In the genomic region with DNA sequence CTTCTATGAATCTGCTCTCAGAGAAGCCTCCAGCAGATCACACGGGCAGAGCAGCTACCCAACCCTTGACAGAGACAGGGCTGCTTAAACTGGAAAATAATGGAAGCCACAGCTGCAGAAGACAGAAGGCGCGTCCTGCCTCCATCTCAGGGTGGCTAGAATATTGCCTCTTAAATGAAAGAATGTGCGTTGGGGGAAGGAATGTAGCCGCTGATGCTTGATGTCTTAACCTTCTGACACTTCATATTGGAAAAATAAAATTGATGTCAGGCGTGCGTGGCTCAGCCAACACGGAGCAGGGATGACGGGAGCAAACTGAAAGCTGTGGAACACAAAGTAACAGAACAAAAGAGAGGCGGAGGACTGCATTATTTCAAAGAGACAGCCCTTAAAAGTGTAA, we compare ENCODE assay signal across 10 mouse cellular contexts.
DNase-seq lines count a peak whose midpoint lies in the region; ATAC-seq and TF ChIP-seq lines count a peak whose summit lies in the region.
"Had no signal": no experiment of that assay in that cellular context is flagged by ENCODE, and none has a peak within 500 bp of the region (broad histone marks: within the 10 kb centered on the region; RNA-seq: fewer than 3 reads in every experiment).

No protein-coding gene starts in this region.

- DNase-seq in forebrain, postnatal 0 days, result no peak
- no peak for DNase-seq in forebrain, embryonic 11.5 days (ENCODE audit: low spot score)
- DNase-seq in lung, postnatal 10 days, result no peak
- DNase-seq in mesoderm, embryonic 11.5 days (ENCODE audit: low read depth, low spot score), result peak; percentile 65
- no peak for DNase-seq in adrenal gland, postnatal 10 days
- DNase-seq: B cell, adult 2 months; kidney, adult 9 months had no signal

- 46% methylated on average over 10 of the region's 10 CpGs for WGBS in forebrain, postnatal 0 days
- 62% methylated on average over 10 of the region's 10 CpGs for WGBS in forebrain, embryonic 11.5 days
- 35% methylated on average over 10 of the region's 10 CpGs for WGBS in lung, embryonic 15.5 days
- 29% methylated on average over 10 of the region's 10 CpGs for WGBS in stomach, embryonic 16.5 days
- WGBS in liver, embryonic 12.5 days (ENCODE audit: insufficient replicate concordance), result 74% methylated on average over 10 of the region's 10 CpGs

- ATAC-seq in forebrain, postnatal 0 days, result peak; percentile 53; the same call in 1 of the 2 replicates
- no peak for ATAC-seq in forebrain, embryonic 11.5 days (replicated peaks; ENCODE audit: low FRiP score)
- ATAC-seq in lung, embryonic 15.5 days (ENCODE audit: borderline replicate concordance, extremely low read depth, low FRiP score, low TSS enrichment), result no peak
- no peak for ATAC-seq in stomach, embryonic 16.5 days (ENCODE audit: insufficient read depth, low FRiP score)
- ATAC-seq in liver, embryonic 12.5 days, result no peak

- no peaks in the 10 kb centered on the region for H3K36me3 ChIP-seq in forebrain, postnatal 0 days (ENCODE audit: insufficient read depth)
- no peaks in the 10 kb centered on the region for H3K36me3 ChIP-seq in forebrain, embryonic 11.5 days (ENCODE audit: control insufficient read depth, insufficient read depth, low read length)
- no peaks in the 10 kb centered on the region for H3K36me3 ChIP-seq in lung, embryonic 15.5 days
- no peaks in the 10 kb centered on the region for H3K36me3 ChIP-seq in stomach, embryonic 16.5 days (ENCODE audit: control insufficient read depth, insufficient read depth, low read length)
- no peaks in the 10 kb centered on the region for H3K36me3 ChIP-seq in liver, embryonic 12.5 days

- H3K4me2 ChIP-seq in forebrain, postnatal 0 days (ENCODE audit: low read depth), result 0 out of 2 replicates have a peak overlapping the region, but pooled peaks have one; percentile 1
- H3K4me2 ChIP-seq in forebrain, embryonic 11.5 days (ENCODE audit: low read depth, low read length, severe bottlenecking), result no peak overlapping the region
- H3K4me2 ChIP-seq in lung, embryonic 15.5 days, result peak overlapping the region; percentile 33
- peak overlapping the region; percentile 43 for H3K4me2 ChIP-seq in stomach, embryonic 16.5 days (ENCODE audit: low read depth, low read length)
- no peak overlapping the region for H3K4me2 ChIP-seq in liver, embryonic 12.5 days

- H3K4me1 ChIP-seq in forebrain, postnatal 0 days (ENCODE audit: insufficient read depth), result no peaks in the 10 kb centered on the region
- no peaks in the 10 kb centered on the region for H3K4me1 ChIP-seq in forebrain, embryonic 11.5 days (replicated peaks; ENCODE audit: control insufficient read depth, insufficient read depth, low read length)
- H3K4me1 ChIP-seq in lung, embryonic 15.5 days, result no peaks in the 10 kb centered on the region
- no peaks in the 10 kb centered on the region for H3K4me1 ChIP-seq in stomach, embryonic 16.5 days (ENCODE audit: control insufficient read depth, insufficient read depth, low read length)
- no peaks in the 10 kb centered on the region for H3K4me1 ChIP-seq in liver, embryonic 12.5 days

- H3K9me3 ChIP-seq in forebrain, postnatal 0 days (ENCODE audit: low read length), result no peaks in the 10 kb centered on the region
- no peaks in the 10 kb centered on the region for H3K9me3 ChIP-seq in forebrain, embryonic 11.5 days (ENCODE audit: control insufficient read depth, low read length)
- H3K9me3 ChIP-seq in lung, embryonic 15.5 days, result no peaks in the 10 kb centered on the region
- H3K9me3 ChIP-seq in stomach, embryonic 16.5 days (replicated peaks; ENCODE audit: control insufficient read depth, low read length), result no peaks in the 10 kb centered on the region
- no peaks in the 10 kb centered on the region for H3K9me3 ChIP-seq in liver, embryonic 12.5 days (replicated peaks)

- no peak overlapping the region for H3K9ac ChIP-seq in forebrain, postnatal 0 days
- H3K9ac ChIP-seq in forebrain, embryonic 11.5 days (ENCODE audit: low read length), result no peak overlapping the region
- no peak overlapping the region for H3K9ac ChIP-seq in lung, embryonic 15.5 days
- peak overlapping the region; percentile 54; the same call in 1 of the 2 replicates for H3K9ac ChIP-seq in stomach, embryonic 16.5 days (ENCODE audit: low read length)
- H3K9ac ChIP-seq in liver, embryonic 12.5 days, result no peak overlapping the region

- no peak for TF ChIP-seq CTCF in forebrain, postnatal 0 days (IDR thresholded peaks at IDR 0.05; ENCODE audit: low read depth)

- 0 out of 2 replicates have a peak overlapping the region, but pooled peaks have one; percentile 16 for H3K27ac ChIP-seq in forebrain, postnatal 0 days (ENCODE audit: low read depth, low read length)
- H3K27ac ChIP-seq in forebrain, embryonic 11.5 days (ENCODE audit: low read depth, low read length), result no peak overlapping the region
- no peak overlapping the region for H3K27ac ChIP-seq in lung, embryonic 15.5 days
- no peak overlapping the region for H3K27ac ChIP-seq in stomach, embryonic 16.5 days (ENCODE audit: low read length)
- no peak overlapping the region for H3K27ac ChIP-seq in liver, embryonic 12.5 days

- H3K4me3 ChIP-seq in forebrain, postnatal 0 days (ENCODE audit: low read depth, low read length), result no peak overlapping the region
- no peak overlapping the region for H3K4me3 ChIP-seq in forebrain, embryonic 11.5 days (ENCODE audit: low read depth, low read length)
- H3K4me3 ChIP-seq in lung, embryonic 15.5 days, result 0 out of 2 replicates have a peak overlapping the region, but pooled peaks have one; percentile 8
- peak overlapping the region; percentile 29 for H3K4me3 ChIP-seq in stomach, embryonic 16.5 days (replicated peaks; ENCODE audit: low read length)
- H3K4me3 ChIP-seq in liver, embryonic 12.5 days, result no peak overlapping the region

- no peaks in the 10 kb centered on the region for H3K27me3 ChIP-seq in forebrain, postnatal 0 days (ENCODE audit: insufficient read depth, low read length)
- H3K27me3 ChIP-seq in forebrain, embryonic 11.5 days (ENCODE audit: control insufficient read depth, insufficient read depth, low read length), result no peaks in the 10 kb centered on the region
- H3K27me3 ChIP-seq in lung, embryonic 15.5 days, result no peaks in the 10 kb centered on the region
- no peaks in the 10 kb centered on the region for H3K27me3 ChIP-seq in stomach, embryonic 16.5 days (ENCODE audit: control insufficient read depth, insufficient read depth, low read length)
- no peaks in the 10 kb centered on the region for H3K27me3 ChIP-seq in liver, embryonic 12.5 days (replicated peaks)

Comparison
In these comparisons a context has a peak if more than half of its experiments do, and no peak if none do; other contexts are left out.
1. H3K4me2 ChIP-seq: peak in forebrain, postnatal 0 days (single experiment), lung, embryonic 15.5 days (single experiment) and stomach, embryonic 16.5 days (single experiment); none in forebrain, embryonic 11.5 days (single experiment) and liver, embryonic 12.5 days (single experiment).
2. H3K4me3 ChIP-seq: peak in lung, embryonic 15.5 days (single experiment) and stomach, embryonic 16.5 days (single experiment); none in forebrain, postnatal 0 days (single experiment), forebrain, embryonic 11.5 days (single experiment) and liver, embryonic 12.5 days (single experiment).